12 mouse cellular contexts compared by ENCODE assay signal in genomic region chr4:117984993-117985587, GRCm38 (mm10). TPM values are rescaled to one million over a fixed set of nuclear protein-coding genes. Genes with fewer than 3 reads are reported as not detected.
DNase-seq lines count a peak whose midpoint lies in the region; ATAC-seq lines count a peak whose summit lies in the region.
"Had no signal": no experiment of that assay in that cellular context is flagged by ENCODE, and none has a peak within 500 bp of the region (broad histone marks: within the 10 kb centered on the region; RNA-seq: fewer than 3 reads in every experiment).

No protein-coding gene starts in this region.

- peak overlapping the region; percentile 8; the same call in 1 of the 2 replicates for H3K9ac ChIP-seq in lung, embryonic 16.5 days (ENCODE audit: low read length)
- peak overlapping the region; percentile 66 for H3K9ac ChIP-seq in heart, embryonic 13.5 days
- H3K9ac ChIP-seq: liver, embryonic 12.5 days; midbrain, embryonic 15.5 days had no signal

- no peak overlapping the region for H3K4me3 ChIP-seq in lung, embryonic 16.5 days (ENCODE audit: low read length)
- no peak overlapping the region for H3K4me3 ChIP-seq in heart, embryonic 13.5 days
- H3K4me3 ChIP-seq: liver, embryonic 12.5 days; midbrain, embryonic 15.5 days had no signal

- H3K9me3 ChIP-seq in lung, embryonic 16.5 days (ENCODE audit: control insufficient read depth, low read length): no peaks in the 10 kb centered on the region
- no peaks in the 10 kb centered on the region for H3K9me3 ChIP-seq in heart, embryonic 13.5 days
- H3K9me3 ChIP-seq: liver, embryonic 12.5 days; midbrain, embryonic 15.5 days had no signal

- peak; percentile 88 for DNase-seq in heart, adult 11 months
- no peak for DNase-seq in heart, postnatal 25 days (ENCODE audit: low spot score)
- DNase-seq in lung, adult 18-20 months: no peak
- DNase-seq in right cerebral cortex, postnatal 14 days: peak; percentile 6
- DNase-seq in MN1 (ENCODE audit: low spot score): no peak
- no peak for DNase-seq in adrenal gland, postnatal 10 days
- DNase-seq: kidney, postnatal 10 days; thymus, postnatal 25 days had no signal

- 54% methylated on average over 8 of the region's 8 CpGs for WGBS in lung, embryonic 16.5 days
- WGBS in heart, embryonic 13.5 days: 46% methylated on average over 8 of the region's 8 CpGs

- H3K4me1 ChIP-seq in lung, embryonic 16.5 days (replicated peaks; ENCODE audit: control insufficient read depth, insufficient read depth, low read length): peaks cover 6% of the 10 kb centered on the region
- peaks cover 60% of the 10 kb centered on the region for H3K4me1 ChIP-seq in heart, embryonic 13.5 days
- H3K4me1 ChIP-seq: midbrain, embryonic 15.5 days had no signal

- no peaks in the 10 kb centered on the region for H3K27me3 ChIP-seq in lung, embryonic 16.5 days (ENCODE audit: control insufficient read depth, insufficient read depth, low read depth, low read length)
- H3K27me3 ChIP-seq in heart, embryonic 13.5 days (replicated peaks): no peaks in the 10 kb centered on the region
- H3K27me3 ChIP-seq: liver, embryonic 12.5 days; midbrain, embryonic 15.5 days had no signal

- intact Hi-C loops in heart, postnatal 25 days (cut with DNase I): loop anchor here (5.0 kb wide), 1 partner anchor 42 kb away; no protein-coding TSS in a partner anchor

- ATAC-seq in lung, embryonic 16.5 days (ENCODE audit: low read depth): peak; percentile 64
- ATAC-seq in heart, embryonic 13.5 days (ENCODE audit: extremely low read depth, insufficient number of reproducible peaks, low FRiP score, low TSS enrichment): no peak
- ATAC-seq: liver, embryonic 12.5 days; midbrain, embryonic 15.5 days had no signal

- H3K36me3 ChIP-seq in lung, embryonic 16.5 days (ENCODE audit: control insufficient read depth, insufficient read depth, low read length): no peaks in the 10 kb centered on the region
- no peaks in the 10 kb centered on the region for H3K36me3 ChIP-seq in heart, embryonic 13.5 days
- H3K36me3 ChIP-seq: liver, embryonic 12.5 days; midbrain, embryonic 15.5 days had no signal

- H3K27ac ChIP-seq in lung, embryonic 16.5 days (ENCODE audit: low read length): peak overlapping the region; percentile 15; the same call in 1 of the 2 replicates
- peak overlapping the region; percentile 92 for H3K27ac ChIP-seq in heart, embryonic 13.5 days (replicated peaks)
- H3K27ac ChIP-seq: liver, embryonic 12.5 days; midbrain, embryonic 15.5 days had no signal

- H3K4me2 ChIP-seq in lung, embryonic 16.5 days (ENCODE audit: low read depth, low read length): no peak overlapping the region
- peak overlapping the region; percentile 28; the same call in 1 of the 2 replicates for H3K4me2 ChIP-seq in heart, embryonic 13.5 days
- H3K4me2 ChIP-seq: liver, embryonic 12.5 days; midbrain, embryonic 15.5 days had no signal

RNA-seq across cellular contexts. Expression of gene Artn, which starts 55.5 kb away (rescaled TPM):
- total RNA-seq in heart, postnatal 25 days (2021): under 1 TPM; 0.11 to 0.21 TPM
- polyA plus RNA-seq in lung, embryonic 16.5 days (2015; fragmentation: Nextera tagmentation; extraction: Ambion mirVana): 3.2 and 3.7 TPM in 2 replicates
- 0.66 and 0.98 TPM in 2 replicates for polyA plus RNA-seq in heart, embryonic 13.5 days (2015; fragmentation: Nextera tagmentation; extraction: Ambion mirVana)
- total RNA-seq in adrenal gland, postnatal 10 days (2021): under 1 TPM; 0.12 to 0.42 TPM

Comparison
In these comparisons a context has a peak if more than half of its experiments do, and no peak if none do; other contexts are left out.
1. DNase-seq: peak in heart, adult 11 months (single experiment) and right cerebral cortex, postnatal 14 days (single experiment); none in heart, postnatal 25 days (single experiment), lung, adult 18-20 months (0 of 2), MN1 (single experiment) and adrenal gland, postnatal 10 days (single experiment).